Mouse (Mus musculus) E14TG2a.4 (cell line): ENCODE measurements around the gene Gm7075.
"Not testable (repeated sequence)": the region's sequence is repeated elsewhere in the genome, so short reads cannot be mapped to it uniquely, and the experiment has no call there.

ENCODE experiments used
- H3K27me3 ChIP-seq: 2 replicates; pipeline ENCODE4 v1.6.1; 2014; ENCODE audit warnings: low read length, control low read depth; ENCODE audit not compliant: insufficient read depth
- H3K36me3 ChIP-seq: 2 replicates; pipeline ENCODE4 v1.6.1; 2014; ENCODE audit warnings: low read length, control low read depth; ENCODE audit not compliant: insufficient read depth
- H3K4me1 ChIP-seq: replicated peaks from 2 replicates; pipeline ENCODE4 v1.6.1; 2014; ENCODE audit warnings: low read depth, low read length, control low read depth
- H3K4me3 ChIP-seq: replicated peaks from 2 replicates; pipeline ENCODE4 v1.5.1; 2014; ENCODE audit warnings: mild to moderate bottlenecking, low read length
- H3K9me3 ChIP-seq: 2 replicates; pipeline ENCODE4 v1.6.1; 2014; ENCODE audit warnings: low read length, control low read depth
- CTCF ChIP-seq: conservative IDR thresholded peaks from 2 replicates; pipeline ENCODE4 v1.5.1; 2014; ENCODE audit warnings: low read length
- NANOG ChIP-seq: IDR thresholded peaks from 2 replicates; pipeline ENCODE4 v1.6.1; 2014; ENCODE audit warnings: borderline replicate concordance, low read length, mixed read lengths
- POU5F1 ChIP-seq: IDR thresholded peaks from 2 replicates; pipeline ENCODE4 v1.6.1; 2014; ENCODE audit warnings: low read length, borderline replicate concordance

The Gm7075 gene

GRCm38 (mm10) chr10:63410162-63410956 lies 11.2 kb downstream of the Gm7075 start:
- Histone ChIP-seq H3K27me3 (no peaks in the 10 kb centered on the region), H3K9me3 (no peaks in the 10 kb centered on the region), H3K4me1 (peaks cover 2% of the 10 kb centered on the region), H3K36me3 (no peaks in the 10 kb centered on the region), H3K4me3 (no peak overlapping the region)
- no peak for TF ChIP-seq POU5F1
- TF ChIP-seq CTCF = no peak
- TF ChIP-seq NANOG = no peak

- no peaks in the 10 kb centered on the region for H3K27me3 ChIP-seq
- TF ChIP-seq NANOG (no peak), CTCF (no peak), POU5F1 (no peak)
- H3K4me3 ChIP-seq = no peak overlapping the region
- no peaks in the 10 kb centered on the region for H3K36me3 ChIP-seq
- no peaks in the 10 kb centered on the region for H3K9me3 ChIP-seq
- no peaks in the 10 kb centered on the region for H3K4me1 ChIP-seq
Measured at GRCm38 (mm10) chr10:63403636-63404035, 18.0 kb downstream of the Gm7075 start.

- H3K4me1 ChIP-seq = no peaks in the 10 kb centered on the region
- H3K9me3 ChIP-seq = no peaks in the 10 kb centered on the region
- H3K4me3 ChIP-seq = no peak overlapping the region
- TF ChIP-seq POU5F1 = no peak
- no peak for TF ChIP-seq NANOG
- TF ChIP-seq CTCF = no peak
- no peaks in the 10 kb centered on the region for H3K27me3 ChIP-seq
- no peaks in the 10 kb centered on the region for H3K36me3 ChIP-seq
Measured at GRCm38 (mm10) chr10:63402731-63403504, 18.7 kb downstream of the Gm7075 start.

- Histone ChIP-seq H3K36me3 (no peaks in the 10 kb centered on the region), H3K4me1 (no peaks in the 10 kb centered on the region), H3K4me3 (no peak overlapping the region), H3K9me3 (no peaks in the 10 kb centered on the region), H3K27me3 (no peaks in the 10 kb centered on the region)
- TF ChIP-seq POU5F1 (no peak), CTCF (no peak), NANOG (no peak)
Measured at GRCm38 (mm10) chr10:63396963-63397362, 24.6 kb downstream of the Gm7075 start.

- no peak overlapping the region for H3K4me3 ChIP-seq
- no peak for TF ChIP-seq POU5F1
- TF ChIP-seq NANOG = no peak
- no peak for TF ChIP-seq CTCF
- no peaks in the 10 kb centered on the region for H3K27me3 ChIP-seq
- no peaks in the 10 kb centered on the region for H3K36me3 ChIP-seq
- H3K9me3 ChIP-seq = no peaks in the 10 kb centered on the region
- H3K4me1 ChIP-seq = 0 out of 2 replicates have a peak, but pooled peaks cover 7% of the 10 kb centered on the region
Measured at GRCm38 (mm10) chr10:63388948-63389347, 32.6 kb downstream of the Gm7075 start.

- no peaks in the 10 kb centered on the region for H3K27me3 ChIP-seq
- peak overlapping the region; percentile 82 for H3K4me3 ChIP-seq
- no peaks in the 10 kb centered on the region for H3K9me3 ChIP-seq
- peaks cover 10% of the 10 kb centered on the region for H3K4me1 ChIP-seq
- no peaks in the 10 kb centered on the region for H3K36me3 ChIP-seq
- TF ChIP-seq CTCF (no peak), NANOG (no peak), POU5F1 (no peak)
Measured at GRCm38 (mm10) chr10:63386991-63387390, 34.6 kb downstream of the Gm7075 start.

GRCm38 (mm10) chr10:63386444-63386843 lies 35.1 kb downstream of the Gm7075 start:
- Histone ChIP-seq H3K27me3 (0 out of 2 replicates have a peak, but pooled peaks cover 3% of the 10 kb centered on the region), H3K9me3 (no peaks in the 10 kb centered on the region), H3K36me3 (no peaks in the 10 kb centered on the region), H3K4me1 (peaks cover 15% of the 10 kb centered on the region), H3K4me3 (peak overlapping the region; percentile 82)
- TF ChIP-seq NANOG (no peak), CTCF (no peak), POU5F1 (no peak)

GRCm38 (mm10) chr10:63385897-63386296 lies 35.7 kb downstream of the Gm7075 start:
- H3K36me3 ChIP-seq, H3K4me3 ChIP-seq, H3K27me3 ChIP-seq, H3K9me3 ChIP-seq: not testable (repeated sequence)
- H3K4me1 ChIP-seq = peaks cover 21% of the 10 kb centered on the region
